Mouse (Mus musculus) liver, embryonic 13.5 days (tissue): ENCODE data around the gene Mterf1a. TPM values are rescaled to one million over a fixed set of nuclear protein-coding genes. Genes with fewer than 3 reads are reported as not detected.
"Not testable (repeated sequence)": the region's sequence is repeated elsewhere in the genome, so short reads cannot be mapped to it uniquely, and the experiment has no call there.

Experiments
- ATAC-seq: fragments of 200-750 bp; cut with Nextera tagmentation; 2 replicates; pipeline ENCODE4 v1.8.0; 2017; ENCODE audit warnings: low read depth, mild to moderate bottlenecking, moderate number of reproducible peaks, moderate library complexity
- DNase-seq: peaks from one replicate; pipeline ENCODE4 v3.0.0; 2022
- H3K27ac ChIP-seq: fragments of 300-500 bp; sonication (generic); 2 replicates; pipeline ENCODE4 v1.5.1; 2015; ENCODE audit warnings: moderate library complexity, mild to moderate bottlenecking, inconsistent platforms
- H3K27me3 ChIP-seq: fragments of 300-500 bp; sonication (generic); 2 replicates; pipeline ENCODE4 v1.6.1; 2015; ENCODE audit warnings: mild to moderate bottlenecking, inconsistent platforms
- H3K36me3 ChIP-seq: fragments of 300-500 bp; sonication (generic); 2 replicates; pipeline ENCODE4 v1.6.1; 2015; ENCODE audit warnings: mild to moderate bottlenecking, inconsistent platforms
- H3K4me1 ChIP-seq: fragments of 300-500 bp; sonication (generic); replicated peaks from 2 replicates; pipeline ENCODE4 v1.6.1; 2015; ENCODE audit warnings: inconsistent platforms
- H3K4me2 ChIP-seq: fragments of 300-500 bp; sonication (generic); 2 replicates; pipeline ENCODE4 v1.6.1; 2015; ENCODE audit warnings: inconsistent platforms, mild to moderate bottlenecking, moderate library complexity
- H3K4me3 ChIP-seq: fragments of 300-500 bp; sonication (generic); replicated peaks from 2 replicates; pipeline ENCODE4 v1.5.1; 2015; ENCODE audit warnings: mild to moderate bottlenecking, inconsistent platforms
- H3K9ac ChIP-seq: fragments of 300-500 bp; sonication (generic); 2 replicates; pipeline ENCODE4 v1.6.1; 2015; ENCODE audit warnings: mild to moderate bottlenecking, inconsistent platforms
- H3K9me3 ChIP-seq: fragments of 300-500 bp; sonication (generic); replicated peaks from 2 replicates; pipeline ENCODE4 v1.6.1; 2016; ENCODE audit warnings: inconsistent platforms
- WGBS: fragments of 180-500 bp; shearing (Covaris S2); methylation state at CpG from one replicate; pipeline ENCODE4 v1.1.7; 2015; ENCODE audit not compliant: insufficient replicate concordance; 5-methylcytosine and 5-hydroxymethylcytosine counted together
- polyA plus RNA-seq: library from polyadenylated mRNA; unstranded; fragments of >200 nt; fragmentation: Nextera tagmentation; extraction: Ambion mirVana; gene quantifications from 2 replicates; pipeline ENCODE4 v1.2.1, GENCODE M21; 2015

The Mterf1a gene
- polyA plus RNA-seq, 1 experiment from 2014 or later = 7.1 TPM

DNA sequence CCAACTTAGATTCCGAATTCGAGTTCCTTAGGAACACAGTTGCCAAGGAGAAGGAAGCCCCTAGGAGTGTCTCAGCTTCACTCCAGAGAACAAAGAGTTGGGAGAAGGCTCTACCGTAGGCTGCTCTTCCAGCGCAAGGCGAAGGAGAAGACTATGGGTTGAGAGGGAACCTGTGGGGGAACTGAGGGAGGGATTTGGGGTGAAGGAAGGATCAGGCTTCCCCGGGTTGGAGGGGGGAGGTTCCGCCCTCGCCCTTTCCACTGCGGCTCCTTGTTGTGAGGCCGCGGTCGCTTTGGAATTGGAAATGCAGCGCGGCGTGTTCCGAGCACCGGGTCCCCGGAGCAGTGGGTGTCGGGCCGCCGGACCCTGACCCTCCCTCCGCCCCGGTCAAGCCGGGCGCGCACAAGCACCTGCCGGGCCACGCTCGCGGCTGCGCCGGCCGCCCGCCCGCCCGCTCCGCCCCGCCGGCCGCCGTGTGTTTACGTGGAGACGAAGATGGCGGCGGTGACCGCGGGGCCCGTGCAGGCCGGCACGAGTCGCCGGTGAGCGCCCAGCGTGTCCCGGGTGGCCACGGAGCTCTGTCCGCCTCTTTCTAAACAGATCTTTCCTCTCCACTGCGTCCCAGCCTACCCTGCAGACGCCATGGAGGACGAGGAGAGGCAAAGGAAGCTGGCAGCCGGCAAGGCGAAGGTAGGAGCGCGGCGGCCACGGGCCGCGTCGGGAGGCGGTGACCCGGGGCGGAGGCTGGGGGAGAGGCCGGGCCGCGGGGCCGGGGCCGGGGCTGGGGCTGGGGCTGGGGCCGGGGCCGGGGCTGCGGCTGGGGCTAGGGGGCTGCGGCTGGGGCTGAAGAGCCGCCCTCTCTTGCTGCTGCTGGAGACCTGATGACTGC is 34.3 kb upstream of the Mterf1a start, which contains the start of gene Akap9:
TSS of gene Akap9 (plus strand) at position 254 of the 889 bp plus-strand sequence.
- under 1% methylated on average over 71 of the region's 82 CpGs for WGBS
- peak within 1 kb of the TSS; percentile 91 for H3K9ac ChIP-seq
- peak; percentile 91 for ATAC-seq

DNA sequence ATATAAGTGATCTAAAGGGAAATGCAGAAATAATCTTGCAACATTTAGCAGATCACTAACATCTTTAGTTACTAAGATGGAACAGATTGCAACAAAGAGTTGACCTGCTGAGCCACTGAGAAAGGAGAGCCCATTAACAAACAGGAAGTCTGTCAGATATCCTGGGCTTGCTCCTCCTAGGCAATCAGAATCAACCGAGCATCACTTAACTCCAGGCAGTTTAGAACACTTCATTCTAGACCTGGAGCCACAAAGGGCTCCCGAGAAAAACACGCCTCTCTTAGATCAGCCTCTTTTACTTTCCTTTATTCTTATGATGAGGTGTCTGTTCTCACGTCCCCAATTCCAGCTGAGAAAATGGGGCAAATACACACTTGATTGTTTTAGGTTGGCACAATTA is 32.9 kb upstream of the Mterf1a start:
- Histone ChIP-seq H3K9ac (no peak overlapping the region), H3K4me3 (no peak overlapping the region), H3K4me1 (peaks cover 27% of the 10 kb centered on the region), H3K4me2 (no peak overlapping the region), H3K27ac (no peak overlapping the region), H3K27me3 (no peaks in the 10 kb centered on the region), H3K9me3 (no peaks in the 10 kb centered on the region), H3K36me3 (no peaks in the 10 kb centered on the region)
- ATAC-seq (no peak), DNase-seq (no peak)
- 50% methylated on average over 4 of the region's 4 CpGs for WGBS

More for the DNA sequence above, 34.3 kb upstream of the Mterf1a start, which contains the start of gene Akap9:
- Histone ChIP-seq H3K9me3 (no peaks in the 10 kb centered on the region), H3K4me3 (peak within 1 kb of the TSS; percentile 87), H3K27ac (peak within 1 kb of the TSS; percentile 76), H3K36me3 (no peaks in the 10 kb centered on the region), H3K27me3 (no peaks in the 10 kb centered on the region), H3K4me2 (peak within 1 kb of the TSS; percentile 80), H3K4me1 (peaks cover 31% of the 10 kb centered on the region)
- DNase-seq = peak; percentile 58

DNA sequence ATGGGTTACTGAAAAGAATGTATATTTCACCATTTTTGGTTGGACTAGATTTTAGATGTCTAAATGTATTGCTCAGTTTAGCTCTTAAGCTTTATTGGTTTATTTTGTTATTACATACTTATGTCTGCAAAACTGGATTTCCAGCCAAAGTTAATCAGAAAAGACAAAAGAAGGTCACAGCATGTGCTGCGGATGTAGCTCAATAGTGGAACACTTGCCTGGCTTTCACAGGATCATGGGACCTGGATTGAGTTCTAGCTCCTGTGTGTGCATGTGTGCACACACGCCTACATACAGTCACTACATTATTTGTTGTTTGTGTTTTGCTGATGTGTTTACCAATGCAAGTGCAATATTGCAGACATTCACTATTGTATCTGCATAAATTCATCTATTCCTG is 28.6 kb upstream of the Mterf1a start:
- H3K9me3 ChIP-seq = no peaks in the 10 kb centered on the region
- no peaks in the 10 kb centered on the region for H3K27me3 ChIP-seq
- DNase-seq (no peak), ATAC-seq (no peak)
- WGBS = 59% methylated on average over 2 of the region's 2 CpGs
- no peak overlapping the region for H3K4me3 ChIP-seq
- no peak overlapping the region for H3K9ac ChIP-seq
- no peaks in the 10 kb centered on the region for H3K36me3 ChIP-seq
- no peak overlapping the region for H3K27ac ChIP-seq
- H3K4me2 ChIP-seq = no peak overlapping the region
- H3K4me1 ChIP-seq = peaks cover 3% of the 10 kb centered on the region

DNA sequence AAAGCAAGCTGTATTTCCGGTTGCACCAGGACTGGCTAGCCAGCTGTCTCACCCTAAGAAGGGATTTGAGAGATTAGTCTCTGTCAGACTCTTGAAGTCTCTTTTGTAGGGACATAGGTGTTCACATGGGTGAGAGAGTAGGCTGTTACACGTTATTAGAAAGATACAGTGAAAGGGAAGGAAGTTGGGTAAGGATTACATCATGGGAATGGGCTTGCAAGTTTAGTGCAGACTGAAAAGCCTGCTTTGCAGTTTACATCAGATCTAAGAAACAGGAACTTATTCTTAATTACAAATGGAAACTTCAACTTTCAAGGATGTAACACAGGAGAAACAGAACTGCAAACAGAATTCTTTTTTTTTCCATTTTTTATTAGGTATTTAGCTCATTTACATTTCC is 11.7 kb upstream of the Mterf1a start:
- no peaks in the 10 kb centered on the region for H3K4me1 ChIP-seq
- no peak for DNase-seq
- H3K4me2 ChIP-seq = no peak overlapping the region
- no peaks in the 10 kb centered on the region for H3K27me3 ChIP-seq
- WGBS = 40% methylated on average over 2 of the region's 2 CpGs
- H3K36me3 ChIP-seq = no peaks in the 10 kb centered on the region
- no peaks in the 10 kb centered on the region for H3K9me3 ChIP-seq
- H3K4me3 ChIP-seq = no peak overlapping the region
- ATAC-seq = no peak
- no peak overlapping the region for H3K27ac ChIP-seq
- H3K9ac ChIP-seq = no peak overlapping the region

DNA sequence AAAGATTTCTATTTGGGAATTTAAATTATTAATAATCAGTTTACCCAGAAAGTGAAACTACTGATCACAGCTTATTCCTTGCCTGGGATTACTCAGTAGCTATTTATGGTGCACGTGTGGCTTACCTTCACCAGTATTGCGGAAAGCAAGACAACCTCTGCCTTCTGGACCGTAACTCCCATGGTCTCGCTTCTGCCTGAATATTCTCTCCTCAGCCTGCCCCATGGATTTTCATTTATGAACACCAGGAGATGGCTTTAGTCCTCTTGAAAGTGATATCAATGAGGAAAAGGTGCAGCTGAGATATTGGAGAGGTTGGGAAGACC is 524 bp upstream of the Mterf1a start:
- not testable (repeated sequence) for H3K9me3 ChIP-seq, DNase-seq, H3K4me1 ChIP-seq, H3K36me3 ChIP-seq, H3K4me2 ChIP-seq, H3K9ac ChIP-seq, H3K27ac ChIP-seq, H3K27me3 ChIP-seq, ATAC-seq
- 91% methylated on average over 4 of the region's 4 CpGs for WGBS
- H3K4me3 ChIP-seq = peak overlapping the region; percentile 26; the same call in 1 of the 2 replicates

DNA sequence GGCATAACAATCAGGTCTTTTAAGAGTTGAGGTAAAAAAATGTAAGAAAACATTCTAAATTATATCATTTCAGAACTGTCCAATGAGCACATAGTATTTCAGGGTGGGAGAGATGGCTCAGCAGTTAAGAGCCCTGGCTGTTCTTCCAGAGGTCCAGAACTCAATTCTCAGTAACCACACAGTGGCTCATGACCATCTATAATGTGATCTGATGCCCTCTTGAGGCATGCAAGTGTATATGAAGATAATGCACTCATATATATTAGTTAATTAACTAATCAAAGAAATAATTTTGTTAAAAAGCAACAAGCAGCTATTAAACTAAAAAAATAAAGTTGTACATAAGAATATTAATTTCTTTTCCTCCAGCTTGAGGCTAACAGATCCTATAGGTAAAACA is 4.5 kb downstream of the Mterf1a start:
- DNase-seq = no peak
- H3K9me3 ChIP-seq = no peaks in the 10 kb centered on the region
- H3K36me3 ChIP-seq = no peaks in the 10 kb centered on the region
- H3K4me2 ChIP-seq = no peak overlapping the region
- no peak overlapping the region for H3K9ac ChIP-seq
- H3K4me3 ChIP-seq = no peak overlapping the region
- ATAC-seq = no peak
- H3K4me1 ChIP-seq = peaks cover 6% of the 10 kb centered on the region
- no peak overlapping the region for H3K27ac ChIP-seq
- no peaks in the 10 kb centered on the region for H3K27me3 ChIP-seq

DNA sequence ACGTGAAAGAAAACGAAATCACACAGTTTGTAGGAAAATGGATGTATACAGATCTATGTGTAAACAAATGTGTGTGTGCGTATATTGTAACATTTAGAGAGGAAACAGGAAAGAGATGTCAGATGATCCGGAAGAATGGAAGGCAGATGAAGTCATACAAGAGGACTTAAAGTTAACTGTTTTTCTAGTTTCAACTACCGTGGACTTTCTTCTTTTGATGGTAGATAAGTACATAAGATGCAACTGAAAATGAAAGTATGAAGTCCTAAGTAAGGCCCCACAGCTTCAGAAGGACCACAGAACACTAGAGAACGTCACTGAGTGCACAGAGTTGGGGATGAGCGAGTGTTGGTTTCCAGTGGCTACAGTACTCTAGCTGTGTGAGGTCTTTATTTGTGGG is 6.9 kb downstream of the Mterf1a start:
- not testable (repeated sequence) for H3K4me2 ChIP-seq, H3K4me1 ChIP-seq, H3K27me3 ChIP-seq, H3K9me3 ChIP-seq, DNase-seq, ATAC-seq, H3K9ac ChIP-seq, H3K27ac ChIP-seq, H3K36me3 ChIP-seq, H3K4me3 ChIP-seq
- WGBS = 77% methylated on average over 7 of the region's 7 CpGs

DNA sequence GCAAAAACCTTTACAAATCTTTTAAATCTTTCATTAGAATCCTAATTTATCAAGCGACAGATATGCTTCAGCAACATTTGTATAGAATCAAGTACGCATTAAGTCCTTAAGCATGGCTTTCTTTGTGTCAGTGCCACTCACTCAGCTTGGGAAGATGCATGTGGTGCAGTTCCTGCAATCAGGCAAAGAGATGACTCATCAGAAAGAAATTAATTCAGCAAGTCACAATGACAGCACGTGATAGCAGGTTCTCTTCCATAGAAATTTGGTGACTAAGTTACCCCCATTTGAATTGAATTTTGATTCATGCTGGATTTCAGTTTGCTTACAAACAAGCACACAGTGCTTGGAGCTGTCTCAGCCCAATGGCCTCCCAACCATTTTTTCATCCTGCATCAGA is 20.2 kb downstream of the Mterf1a start:
- Histone ChIP-seq H3K4me2 (no peak overlapping the region), H3K27me3 (no peaks in the 10 kb centered on the region), H3K4me1 (no peaks in the 10 kb centered on the region), H3K9ac (no peak overlapping the region), H3K4me3 (no peak overlapping the region), H3K27ac (no peak overlapping the region), H3K36me3 (no peaks in the 10 kb centered on the region), H3K9me3 (no peaks in the 10 kb centered on the region)
- DNase-seq (no peak), ATAC-seq (no peak)
- 68% methylated on average over 3 of the region's 3 CpGs for WGBS

DNA sequence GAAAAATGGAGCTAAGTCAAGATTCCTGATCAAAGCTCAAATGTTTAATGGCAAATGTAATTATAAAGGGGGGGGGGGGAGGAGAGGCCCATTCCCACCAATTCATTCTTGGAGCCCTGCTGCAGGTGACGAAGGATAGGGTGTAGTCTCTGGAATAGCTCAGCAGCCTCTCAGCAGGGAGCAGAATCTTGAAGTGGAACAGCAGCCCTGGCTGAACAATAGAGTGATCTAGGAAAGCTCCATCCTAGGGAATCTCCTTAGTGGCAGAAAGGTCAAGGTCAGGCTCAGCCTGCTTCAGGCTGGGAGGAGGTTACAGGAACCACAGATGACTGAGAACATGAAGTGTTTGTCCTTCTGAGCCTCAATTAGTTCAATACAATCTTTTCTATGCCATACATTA is 21.4 kb downstream of the Mterf1a start:
- Histone ChIP-seq H3K9me3 (no peaks in the 10 kb centered on the region), H3K36me3 (no peaks in the 10 kb centered on the region), H3K4me2 (no peak overlapping the region), H3K27me3 (no peaks in the 10 kb centered on the region), H3K4me3 (no peak overlapping the region), H3K9ac (no peak overlapping the region), H3K4me1 (no peaks in the 10 kb centered on the region), H3K27ac (no peak overlapping the region)
- ATAC-seq (no peak), DNase-seq (no peak)
- 72% methylated on average over 1 of the region's 1 CpGs for WGBS

DNA sequence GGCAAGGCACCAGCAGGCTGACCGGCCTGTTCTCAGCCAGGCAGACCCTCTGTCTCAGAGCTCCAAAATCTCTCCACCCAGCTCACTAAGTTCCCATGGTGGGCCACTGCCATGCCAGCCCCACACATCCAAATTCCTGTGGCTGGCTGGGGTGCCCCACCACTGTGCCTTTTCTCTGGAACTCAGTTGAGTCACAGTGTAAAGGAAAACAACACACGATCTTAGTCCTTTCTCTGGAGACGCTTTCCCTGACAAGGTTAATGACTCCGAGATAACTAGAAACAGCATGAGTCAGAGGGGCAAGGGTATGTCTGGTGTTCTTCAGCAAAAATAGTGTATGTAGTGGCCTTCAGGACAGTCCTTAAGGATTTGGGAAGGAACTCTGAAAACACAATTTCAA is 23.6 kb downstream of the Mterf1a start:
- no peak overlapping the region for H3K4me2 ChIP-seq
- DNase-seq = no peak
- no peaks in the 10 kb centered on the region for H3K36me3 ChIP-seq
- 63% methylated on average over 4 of the region's 4 CpGs for WGBS
- no peaks in the 10 kb centered on the region for H3K9me3 ChIP-seq
- no peak overlapping the region for H3K9ac ChIP-seq
- no peak for ATAC-seq
- no peaks in the 10 kb centered on the region for H3K27me3 ChIP-seq
- H3K4me1 ChIP-seq = no peaks in the 10 kb centered on the region
- H3K27ac ChIP-seq = no peak overlapping the region
- H3K4me3 ChIP-seq = no peak overlapping the region

DNA sequence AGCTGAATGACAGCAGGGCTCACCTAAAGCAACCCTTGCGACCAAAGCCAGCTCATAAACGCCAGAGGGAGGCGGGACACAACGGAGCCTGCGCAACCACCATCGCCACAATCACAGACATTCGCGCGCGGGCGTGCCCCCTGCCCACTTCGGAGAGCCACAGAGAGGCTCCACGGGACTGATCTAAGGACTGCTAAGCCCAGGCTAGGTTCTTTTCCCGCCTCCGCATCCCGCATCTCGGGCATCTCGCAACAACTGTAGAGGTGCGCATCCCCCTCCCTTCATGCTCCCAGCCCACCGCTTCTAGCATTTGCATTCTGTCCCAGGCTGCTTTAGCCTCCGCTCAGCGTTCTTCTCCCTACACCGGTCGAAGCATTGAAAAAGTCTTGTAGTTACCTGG is 48.7 kb downstream of the Mterf1a start, which contains the start of gene Lrrd1:
TSS of gene Lrrd1 (plus strand) at position 148 of the 400 bp plus-strand sequence.
- no peak within 1 kb of the TSS for H3K27ac ChIP-seq
- peak within 1 kb of the TSS; percentile 45 for H3K4me2 ChIP-seq
- 0 out of 2 replicates have a peak, but pooled peaks cover 7% of the 10 kb centered on the region for H3K27me3 ChIP-seq
- DNase-seq = no peak
- 0 out of 2 replicates have a peak, but pooled peaks cover 4% of the 10 kb centered on the region for H3K36me3 ChIP-seq
- no peaks in the 10 kb centered on the region for H3K9me3 ChIP-seq
- peak within 1 kb of the TSS; percentile 21; the same call in 1 of the 2 replicates for H3K4me3 ChIP-seq
- no peaks in the 10 kb centered on the region for H3K4me1 ChIP-seq
- no peak within 1 kb of the TSS for H3K9ac ChIP-seq
- no peak for ATAC-seq
- WGBS = 15% methylated on average over 24 of the region's 24 CpGs
